Mouse (Mus musculus) hindbrain, embryonic 16.5 days (tissue): ENCODE measurements around the gene Pla2g2c. TPM values are rescaled to one million over a fixed set of nuclear protein-coding genes. Genes with fewer than 3 reads are reported as not detected.

Experiments
- ATAC-seq: fragments of 200-750 bp; cut with Nextera tagmentation; 2 replicates; pipeline ENCODE4 v1.8.0; 2017; ENCODE audit warnings: moderate TSS enrichment, moderate library complexity
- H3K27ac ChIP-seq: fragments of 300-500 bp; sonication (generic); 2 replicates; pipeline ENCODE4 v1.5.1; 2014; ENCODE audit warnings: low read depth, mild to moderate bottlenecking, control low read depth, low read length, moderate library complexity
- H3K27me3 ChIP-seq: fragments of 300-500 bp; sonication (generic); replicated peaks from 2 replicates; pipeline ENCODE4 v1.6.1; 2014; ENCODE audit warnings: low read length; ENCODE audit not compliant: control insufficient read depth, insufficient read depth
- H3K36me3 ChIP-seq: fragments of 300-500 bp; sonication (generic); 2 replicates; pipeline ENCODE4 v1.6.1; 2014; ENCODE audit warnings: mild to moderate bottlenecking, low read length, moderate library complexity, mixed read lengths; ENCODE audit not compliant: control insufficient read depth, insufficient read depth
- H3K4me1 ChIP-seq: fragments of 300-500 bp; sonication (generic); 2 replicates; pipeline ENCODE4 v1.6.1; 2014; ENCODE audit warnings: low read depth, low read length; ENCODE audit not compliant: control insufficient read depth, insufficient read depth
- H3K4me2 ChIP-seq: fragments of 300-500 bp; sonication (generic); 2 replicates; pipeline ENCODE4 v1.6.1; 2014; ENCODE audit warnings: mild to moderate bottlenecking, low read length, control low read depth, moderate library complexity
- H3K4me3 ChIP-seq: fragments of 300-500 bp; sonication (generic); 2 replicates; pipeline ENCODE4 v1.5.1; 2014; ENCODE audit warnings: mild to moderate bottlenecking, low read length, control low read depth, moderate library complexity
- H3K9ac ChIP-seq: fragments of 300-500 bp; sonication (generic); 2 replicates; pipeline ENCODE4 v1.6.1; 2014; ENCODE audit warnings: low read depth, mild to moderate bottlenecking, control low read depth, low read length, moderate library complexity
- H3K9me3 ChIP-seq: fragments of 300-500 bp; sonication (generic); 2 replicates; pipeline ENCODE4 v1.6.1; 2014; ENCODE audit warnings: mild to moderate bottlenecking, low read length, moderate library complexity; ENCODE audit not compliant: control insufficient read depth
- WGBS: fragments of 180-500 bp; shearing (Covaris S2); extraction: QIAGEN DNeasy Blood & Tissue Kit; methylation state at CpG from one replicate; pipeline ENCODE4 v1.1.7; 2014; 5-methylcytosine and 5-hydroxymethylcytosine counted together
- polyA plus RNA-seq: library from polyadenylated mRNA; unstranded; fragments of >200 nt; fragmentation: Nextera tagmentation; extraction: Ambion mirVana; gene quantifications from 2 replicates; pipeline ENCODE4 v1.2.1, GENCODE M21; 2015

Gene Pla2g2c
- polyA plus RNA-seq, 1 experiment from 2014 or later, result 0.36 TPM

DNA sequence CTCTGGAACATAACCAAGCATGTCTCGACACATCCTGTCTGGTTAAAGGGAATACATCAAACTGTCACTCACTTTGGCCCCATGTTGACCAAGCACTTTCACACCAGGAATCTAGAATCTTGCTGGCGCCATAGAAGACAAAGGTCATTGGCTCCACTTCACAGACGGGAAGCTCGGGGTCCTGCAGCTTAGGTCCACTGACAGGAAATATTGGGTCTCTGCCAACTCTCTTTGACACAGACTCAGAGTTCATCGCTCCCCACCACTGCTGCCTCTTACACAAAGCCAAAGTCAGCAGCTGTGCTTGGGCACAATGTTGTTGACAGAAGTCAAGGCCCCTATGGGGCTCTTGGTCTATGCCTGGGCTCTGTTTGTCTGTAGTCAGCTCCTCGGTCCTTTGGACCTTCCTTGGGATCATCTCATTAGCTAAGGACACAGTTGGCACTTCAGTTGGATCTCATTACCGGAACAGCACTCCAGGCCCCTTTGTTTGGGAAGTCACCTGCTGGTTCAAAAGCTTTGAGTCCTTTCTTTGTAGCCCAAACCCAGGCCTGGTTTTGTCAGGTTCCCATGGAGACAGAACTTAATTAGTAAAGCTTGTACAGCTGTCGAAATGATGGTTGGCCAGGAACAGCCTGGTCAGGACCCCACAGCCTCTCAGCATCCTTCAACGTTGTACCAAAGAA is 4.6 kb downstream of the Pla2g2c start:
- Histone ChIP-seq H3K4me1 (peaks cover 14% of the 10 kb centered on the region), H3K27me3 (no peaks in the 10 kb centered on the region), H3K36me3 (no peaks in the 10 kb centered on the region), H3K9ac (no peak overlapping the region), H3K9me3 (no peaks in the 10 kb centered on the region), H3K27ac (peak overlapping the region; percentile 12; the same call in 1 of the 2 replicates), H3K4me3 (no peak overlapping the region), H3K4me2 (no peak overlapping the region)
- 23% methylated on average over 9 of the region's 9 CpGs for WGBS
- peak; percentile 79 for ATAC-seq

DNA sequence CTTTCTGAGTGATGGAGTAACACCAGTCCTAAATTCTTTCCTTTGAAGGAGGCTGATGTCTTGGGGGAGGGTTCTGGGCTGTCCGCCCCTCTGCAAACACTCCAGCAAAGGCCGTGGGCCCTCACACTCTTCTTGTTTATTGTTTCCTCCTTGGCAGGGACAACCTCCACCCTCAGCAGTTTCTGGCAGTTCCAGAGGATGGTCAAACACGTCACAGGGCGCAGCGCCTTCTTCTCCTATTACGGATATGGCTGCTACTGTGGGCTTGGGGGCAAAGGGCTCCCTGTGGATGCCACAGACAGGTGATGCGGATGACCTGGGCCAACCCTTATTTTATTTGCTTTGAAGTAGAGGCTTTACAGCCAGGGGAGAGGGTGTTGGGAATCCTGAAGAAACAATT is 9.5 kb downstream of the Pla2g2c start:
- whole genome bisulfite sequencing, result 79% methylated on average over 7 of the region's 7 CpGs
- Histone ChIP-seq H3K4me1 (peaks cover 2% of the 10 kb centered on the region), H3K27ac (no peak overlapping the region), H3K27me3 (no peaks in the 10 kb centered on the region), H3K4me3 (no peak overlapping the region), H3K36me3 (no peaks in the 10 kb centered on the region), H3K4me2 (no peak overlapping the region), H3K9me3 (no peaks in the 10 kb centered on the region), H3K9ac (no peak overlapping the region)
- ATAC-seq, result no peak

DNA sequence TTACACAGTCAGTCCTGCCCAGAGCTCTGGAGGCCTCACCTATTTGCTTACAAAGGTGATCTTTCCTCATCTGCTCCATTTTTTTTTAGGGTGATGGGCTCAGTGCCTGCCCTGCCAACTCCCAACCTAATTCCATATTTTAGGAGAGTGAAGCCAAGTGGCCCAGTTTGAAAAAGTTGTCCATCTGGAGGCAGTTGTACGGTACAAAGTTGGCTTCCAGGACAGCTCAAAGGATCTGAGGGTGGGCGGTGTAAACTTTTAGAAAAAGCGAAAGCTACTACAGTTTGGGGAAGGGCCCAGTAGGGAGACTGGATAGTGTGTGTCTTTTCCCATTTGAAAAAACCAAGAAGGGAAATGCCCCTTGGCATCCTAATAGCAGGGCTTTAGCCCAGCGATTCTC is 10.3 kb downstream of the Pla2g2c start:
- Histone ChIP-seq H3K9ac (no peak overlapping the region), H3K27ac (no peak overlapping the region), H3K27me3 (no peaks in the 10 kb centered on the region), H3K36me3 (no peaks in the 10 kb centered on the region), H3K4me3 (no peak overlapping the region), H3K4me1 (peaks cover 4% of the 10 kb centered on the region), H3K4me2 (no peak overlapping the region), H3K9me3 (no peaks in the 10 kb centered on the region)
- 92% methylated on average over 4 of the region's 4 CpGs for WGBS
- ATAC-seq, result no peak

DNA sequence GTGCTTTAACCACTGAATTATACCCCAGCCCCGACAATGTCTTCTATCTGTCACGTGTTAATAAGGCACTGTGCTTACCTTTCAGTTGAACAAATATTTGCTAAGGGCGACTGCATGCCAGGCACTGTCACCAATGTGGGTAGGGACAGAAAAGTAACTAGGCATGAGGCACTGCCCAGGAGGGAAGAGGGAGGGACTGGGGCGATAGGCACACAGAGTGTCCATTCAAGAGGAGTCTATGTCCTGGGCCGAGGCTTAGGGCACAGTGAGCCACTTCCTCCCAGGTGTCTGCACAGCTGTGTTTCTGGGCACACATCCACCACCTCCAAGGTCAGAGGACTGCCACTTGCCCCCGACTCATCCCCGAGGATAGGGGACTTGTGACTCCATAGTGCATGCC is 12.4 kb downstream of the Pla2g2c start, which contains the start of gene Ubxn10:
TSS of gene Ubxn10 (minus strand) at position 137 of the 400 bp plus-strand sequence.
- no peaks in the 10 kb centered on the region for H3K36me3 ChIP-seq
- peak within 1 kb of the TSS; percentile 20; the same call in 1 of the 2 replicates for H3K9ac ChIP-seq
- H3K4me3 ChIP-seq, result no peak within 1 kb of the TSS
- 75% methylated on average over 7 of the region's 7 CpGs for WGBS
- no peak for ATAC-seq
- H3K9me3 ChIP-seq, result no peaks in the 10 kb centered on the region
- no peaks in the 10 kb centered on the region for H3K27me3 ChIP-seq
- no peak within 1 kb of the TSS for H3K4me2 ChIP-seq
- H3K27ac ChIP-seq, result no peak within 1 kb of the TSS
- H3K4me1 ChIP-seq, result peaks cover 4% of the 10 kb centered on the region

DNA sequence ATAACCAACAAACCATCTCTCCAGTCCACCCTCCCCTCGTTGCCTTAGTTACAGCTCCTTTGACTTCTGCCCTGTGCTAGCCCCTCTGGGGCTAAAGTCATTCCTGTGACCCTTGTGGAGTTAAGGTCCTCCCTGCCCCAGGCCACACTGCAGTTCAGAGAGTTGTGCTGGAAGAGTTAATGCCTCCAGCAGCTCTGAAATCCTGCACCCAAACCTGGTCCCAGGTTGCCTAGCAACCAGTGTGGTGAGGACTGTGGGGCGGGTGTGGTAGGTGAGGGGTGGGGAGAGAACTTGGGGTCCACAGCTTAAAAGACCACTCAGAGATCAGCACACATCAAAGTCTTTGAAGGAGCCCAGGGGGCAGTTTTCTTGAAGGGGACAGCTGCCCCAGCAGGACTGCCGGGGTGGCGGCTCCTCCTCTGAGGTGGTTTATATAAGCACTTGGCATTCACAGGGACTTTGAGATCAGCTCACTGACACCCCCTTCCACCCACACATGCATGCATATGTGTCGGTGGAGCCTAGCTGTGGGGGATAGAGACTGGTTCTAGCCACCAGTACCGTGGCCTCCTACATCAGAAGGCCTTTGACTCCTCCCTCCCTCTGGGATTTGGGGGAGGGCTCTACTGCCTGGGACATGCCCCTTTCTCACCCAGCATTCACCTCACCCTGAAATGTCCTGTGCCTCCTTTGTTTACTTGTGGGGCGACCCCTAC is 14.7 kb downstream of the Pla2g2c start:
- Histone ChIP-seq H3K4me1 (peaks cover 4% of the 10 kb centered on the region), H3K9me3 (no peaks in the 10 kb centered on the region), H3K27ac (no peak overlapping the region), H3K4me3 (no peak overlapping the region), H3K36me3 (no peaks in the 10 kb centered on the region), H3K9ac (no peak overlapping the region), H3K27me3 (no peaks in the 10 kb centered on the region), H3K4me2 (no peak overlapping the region)
- no peak for ATAC-seq
- WGBS, result 19% methylated on average over 7 of the region's 7 CpGs

DNA sequence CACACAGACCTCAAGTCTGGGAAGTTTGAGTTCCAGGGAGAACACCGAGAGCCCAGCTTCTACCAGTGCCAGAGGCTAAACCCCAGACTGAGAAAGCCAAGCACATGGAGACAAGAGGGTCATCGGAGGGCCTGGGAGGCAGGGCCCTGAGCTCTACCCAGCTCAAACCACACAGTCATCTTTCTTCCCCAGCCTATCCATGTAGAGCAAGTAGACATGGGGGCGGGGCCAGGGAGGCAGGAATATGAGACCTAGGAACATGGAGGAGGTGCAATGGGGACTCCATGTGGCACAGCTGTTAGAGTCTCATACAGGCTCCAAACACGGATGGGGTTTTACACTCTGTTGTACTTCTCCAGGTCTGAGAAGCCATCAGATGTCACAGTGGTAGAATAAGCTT is 21.3 kb downstream of the Pla2g2c start:
- peaks cover 5% of the 10 kb centered on the region; the same call in 1 of the 2 replicates for H3K4me1 ChIP-seq
- H3K9ac ChIP-seq, result no peak overlapping the region
- no peaks in the 10 kb centered on the region for H3K27me3 ChIP-seq
- WGBS, result 71% methylated on average over 4 of the region's 4 CpGs
- no peak overlapping the region for H3K4me3 ChIP-seq
- ATAC-seq, result no peak
- H3K27ac ChIP-seq, result no peak overlapping the region
- H3K4me2 ChIP-seq, result no peak overlapping the region
- no peaks in the 10 kb centered on the region for H3K9me3 ChIP-seq
- no peaks in the 10 kb centered on the region for H3K36me3 ChIP-seq

DNA sequence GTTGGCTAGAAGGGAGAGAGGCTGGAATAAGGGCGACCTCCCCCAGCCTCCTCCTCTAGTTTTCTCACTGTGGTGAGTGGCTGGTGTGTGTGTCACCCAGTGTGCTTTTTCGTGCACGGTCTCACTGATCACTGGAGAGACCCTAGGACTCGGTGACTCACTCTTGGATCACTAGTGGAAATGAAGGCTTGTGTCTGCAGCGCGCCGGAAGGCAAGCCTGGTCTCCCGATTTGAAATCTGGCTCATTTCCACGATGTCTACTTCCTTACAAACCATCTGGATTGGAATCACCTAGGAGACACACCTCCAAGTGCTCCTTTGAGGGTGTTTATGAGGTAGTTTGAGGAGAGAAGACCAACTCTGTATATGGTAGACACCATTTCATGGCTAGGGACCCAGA is 22.3 kb downstream of the Pla2g2c start:
- Histone ChIP-seq H3K27me3 (no peaks in the 10 kb centered on the region), H3K27ac (no peak overlapping the region), H3K4me1 (peaks cover 5% of the 10 kb centered on the region; the same call in 1 of the 2 replicates), H3K9me3 (no peaks in the 10 kb centered on the region), H3K36me3 (no peaks in the 10 kb centered on the region), H3K4me2 (no peak overlapping the region), H3K9ac (no peak overlapping the region), H3K4me3 (no peak overlapping the region)
- no peak for ATAC-seq
- 87% methylated on average over 9 of the region's 9 CpGs for WGBS

DNA sequence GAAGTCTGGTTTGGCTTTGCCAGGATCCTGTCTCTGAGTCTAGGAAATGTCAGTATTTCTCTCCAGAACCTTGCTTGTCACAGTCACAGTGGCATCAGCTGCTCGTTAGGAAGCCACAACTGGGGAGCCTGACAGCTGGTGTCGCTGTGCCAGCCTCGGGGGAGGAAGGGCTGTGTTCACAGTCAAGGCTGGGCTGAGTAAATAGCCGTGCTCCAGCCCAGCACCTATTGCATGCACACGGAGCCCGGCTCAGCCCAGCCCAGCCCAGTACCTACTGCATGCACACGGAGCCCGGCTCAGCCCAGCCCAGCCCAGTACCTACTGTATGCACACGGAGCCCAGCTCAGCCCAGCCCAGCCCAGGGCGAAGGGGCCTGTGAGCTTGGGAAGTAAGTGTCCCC is 23.3 kb downstream of the Pla2g2c start:
- H3K9me3 ChIP-seq, result no peaks in the 10 kb centered on the region
- H3K27me3 ChIP-seq, result no peaks in the 10 kb centered on the region
- WGBS, result 42% methylated on average over 9 of the region's 10 CpGs
- H3K4me1 ChIP-seq, result peaks cover 5% of the 10 kb centered on the region; the same call in 1 of the 2 replicates
- peak; percentile 34; the same call in 1 of the 2 replicates for ATAC-seq
- no peak overlapping the region for H3K27ac ChIP-seq
- H3K36me3 ChIP-seq, result no peaks in the 10 kb centered on the region
- H3K4me3 ChIP-seq, result no peak overlapping the region
- H3K9ac ChIP-seq, result no peak overlapping the region; the same call in 1 of the 2 replicates
- H3K4me2 ChIP-seq, result no peak overlapping the region

DNA sequence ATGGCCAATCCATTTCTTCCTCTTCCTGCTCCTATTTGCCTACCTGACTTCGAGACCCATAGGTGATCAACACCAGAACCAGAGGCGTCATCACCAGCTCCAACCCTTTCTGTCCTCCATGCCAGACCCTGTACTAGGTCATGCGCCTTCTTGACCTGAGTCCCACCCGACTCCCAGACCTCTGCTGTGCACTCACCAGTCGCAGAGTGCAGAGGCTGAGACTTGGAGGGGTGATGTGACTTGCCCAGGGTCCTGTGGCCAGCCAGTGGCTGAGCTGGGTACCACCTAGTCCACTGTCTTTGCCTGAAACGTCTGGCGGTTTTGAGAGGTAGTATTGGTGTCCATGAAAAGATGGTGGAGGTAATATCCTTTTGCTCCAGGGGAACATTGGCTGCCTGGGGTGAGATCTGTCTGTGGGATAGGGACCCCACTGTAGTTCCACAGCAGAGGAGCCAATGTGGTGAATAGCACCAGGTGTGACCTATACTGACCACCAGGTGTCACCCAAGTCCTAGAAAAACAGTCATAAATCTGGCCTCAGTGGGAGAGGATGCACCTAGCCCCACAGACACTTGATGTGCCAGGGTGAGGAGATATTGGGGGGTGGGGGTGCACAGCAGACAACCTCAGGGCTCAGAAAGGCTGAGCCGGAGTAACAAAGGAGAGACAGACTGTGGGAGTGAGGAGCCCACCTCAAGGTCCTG is 23.9 kb downstream of the Pla2g2c start:
- Histone ChIP-seq H3K27me3 (no peaks in the 10 kb centered on the region), H3K36me3 (no peaks in the 10 kb centered on the region), H3K9me3 (no peaks in the 10 kb centered on the region), H3K9ac (no peak overlapping the region), H3K27ac (no peak overlapping the region), H3K4me3 (no peak overlapping the region), H3K4me1 (peaks cover 5% of the 10 kb centered on the region; the same call in 1 of the 2 replicates), H3K4me2 (no peak overlapping the region)
- WGBS, result 61% methylated on average over 8 of the region's 8 CpGs
- peak; percentile 73 for ATAC-seq
